Mouse (Mus musculus) urinary bladder, adult 18-20 months (tissue): ENCODE results near the gene Spata13.

Source experiments
- DNase-seq, 2 experiments: peaks; one replicate each; pipeline ENCODE4 v3.0.0; 2022; ENCODE audit warnings: low spot score in 2 of 2, mixed read lengths in 2 of 2

Gene Spata13

DNA sequence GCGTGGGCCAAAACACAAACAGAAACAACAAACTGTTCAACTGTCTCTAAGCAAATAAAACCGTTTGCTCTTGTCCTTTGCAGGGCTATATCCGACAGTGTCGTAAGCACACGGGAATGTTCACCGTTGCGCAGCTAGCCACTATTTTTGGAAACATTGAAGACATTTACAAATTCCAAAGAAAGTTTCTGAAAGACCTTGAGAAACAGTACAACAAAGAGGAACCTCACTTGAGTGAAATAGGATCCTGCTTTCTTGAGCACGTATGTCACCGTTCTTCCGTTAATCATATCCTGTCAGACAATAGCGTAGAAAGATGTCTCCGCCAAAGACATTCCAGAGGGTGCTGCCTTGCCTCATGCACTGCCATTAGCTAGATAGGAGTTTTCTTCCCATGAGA, 116.1 kb downstream of the Spata13 start:
- DNase-seq = no peak

- no peak for DNase-seq
Observed at GRCm38 (mm10) chr14:60751581-60751980, 117.8 kb downstream of the Spata13 start.

- DNase-seq = no peak
Observed at GRCm38 (mm10) chr14:60752892-60753800, 119.3 kb downstream of the Spata13 start.

DNA sequence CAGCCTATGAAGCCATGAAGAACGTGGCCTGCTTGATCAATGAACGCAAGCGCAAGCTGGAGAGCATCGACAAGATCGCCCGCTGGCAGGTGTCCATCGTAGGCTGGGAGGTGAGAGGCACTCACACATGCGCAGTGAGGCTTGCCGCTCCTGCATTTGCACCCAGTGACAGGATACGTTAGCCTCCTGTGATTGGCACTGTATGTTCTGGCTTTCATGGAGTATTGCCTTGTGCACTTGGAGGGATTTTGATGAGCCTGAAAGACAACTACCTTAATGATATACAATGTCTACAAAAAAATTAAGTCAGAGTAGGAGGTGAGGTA, 120.0 kb downstream of the Spata13 start:
- DNase-seq = no peak

- DNase-seq = no peak
Observed at GRCm38 (mm10) chr14:60754656-60755055, 120.9 kb downstream of the Spata13 start.

DNA sequence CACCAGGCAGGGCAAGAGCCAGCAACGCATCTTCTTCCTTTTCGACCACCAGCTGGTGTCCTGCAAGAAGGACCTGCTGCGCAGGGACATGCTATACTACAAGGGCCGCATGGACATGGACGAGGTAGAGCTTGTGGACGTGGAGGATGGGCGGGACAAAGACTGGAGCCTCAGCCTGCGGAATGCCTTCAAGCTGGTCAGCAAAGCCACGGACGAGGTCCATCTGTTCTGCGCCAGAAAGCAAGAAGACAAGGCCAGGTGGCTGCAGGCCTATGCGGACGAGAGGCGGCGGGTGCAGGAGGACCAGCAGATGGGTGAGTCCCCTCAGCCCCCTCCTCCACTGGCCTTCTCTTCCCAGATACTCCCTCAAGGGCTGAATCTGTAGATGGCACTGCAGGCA, 122.5 kb downstream of the Spata13 start:
- DNase-seq = no peak

DNA sequence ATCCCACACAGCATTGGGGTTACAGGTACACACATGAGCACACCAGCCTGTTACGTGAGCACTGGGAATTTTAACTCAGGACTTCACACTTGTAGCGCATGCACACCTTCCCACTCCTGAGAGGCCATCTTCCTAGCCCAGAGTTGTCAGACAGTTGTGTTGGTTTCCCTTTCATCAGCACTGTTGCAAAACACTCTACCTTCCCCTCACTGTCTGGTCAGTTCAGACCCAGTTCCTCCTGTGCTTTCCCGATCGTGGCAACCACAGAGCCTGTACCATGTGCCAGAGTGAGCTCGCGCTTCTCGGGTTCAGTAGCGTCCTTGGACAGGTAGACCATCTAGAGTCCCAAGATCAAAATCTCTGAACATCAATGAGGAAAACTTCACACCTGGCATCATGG, 123.5 kb downstream of the Spata13 start:
- no peak for DNase-seq

DNA sequence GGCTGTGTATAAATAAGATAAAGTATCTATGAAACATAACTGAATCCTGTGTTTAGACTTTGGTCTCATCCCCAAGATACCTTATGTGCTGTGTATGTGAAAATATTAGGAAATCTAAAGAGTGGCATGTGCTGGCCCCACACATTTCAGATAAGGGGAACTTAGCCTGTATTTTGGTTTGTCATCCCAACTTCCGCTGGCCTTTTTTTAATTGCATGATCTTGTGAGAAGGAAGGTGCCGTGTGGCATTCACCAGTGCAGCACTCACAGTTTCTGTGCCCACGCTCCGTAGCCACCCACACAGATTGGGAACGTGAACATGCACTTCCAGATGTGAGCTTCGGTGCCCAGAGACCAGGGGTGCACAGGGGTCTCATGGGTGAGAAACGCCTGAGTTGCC, 123.9 kb downstream of the Spata13 start:
- DNase-seq = no peak

DNA sequence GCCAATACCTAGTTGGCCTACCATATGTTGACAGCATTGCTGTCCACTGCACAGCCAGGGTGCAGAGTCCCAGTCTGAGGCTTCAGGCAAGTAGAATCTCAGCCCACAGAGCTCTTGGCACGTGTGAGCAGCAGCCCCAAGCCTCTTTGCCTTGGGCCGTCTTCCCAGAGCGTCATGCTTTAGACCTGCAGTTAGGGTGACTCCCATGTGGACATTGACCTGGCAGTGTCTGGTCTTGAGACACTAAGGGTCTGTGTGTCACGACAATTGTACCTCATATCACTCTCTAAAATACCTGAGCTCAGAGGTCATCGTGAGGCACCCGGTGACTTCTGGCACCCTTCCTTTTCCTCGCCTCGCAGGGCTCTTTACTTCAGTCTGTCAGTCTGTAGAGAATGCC, 125.3 kb downstream of the Spata13 start:
- no peak for DNase-seq

DNA sequence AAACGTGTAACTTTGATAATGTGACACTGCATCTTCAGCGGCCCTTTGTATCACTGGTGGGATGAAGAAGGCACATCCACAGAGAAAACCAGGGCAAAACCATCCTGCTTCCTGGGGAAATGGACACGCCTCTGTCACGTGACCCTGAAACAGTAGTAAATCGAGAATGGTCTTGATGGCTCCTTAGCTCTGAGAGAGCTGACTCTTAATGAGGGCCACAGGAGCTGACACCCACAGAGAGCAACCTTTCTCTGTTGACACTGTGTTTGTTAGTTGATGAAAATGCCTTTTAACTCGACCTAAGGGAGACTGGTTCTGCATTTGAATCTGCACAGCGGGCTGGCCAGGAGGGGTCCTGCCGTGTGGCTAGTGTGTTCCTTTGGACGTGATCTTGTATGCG, 128.0 kb downstream of the Spata13 start:
- DNase-seq = no peak

DNA sequence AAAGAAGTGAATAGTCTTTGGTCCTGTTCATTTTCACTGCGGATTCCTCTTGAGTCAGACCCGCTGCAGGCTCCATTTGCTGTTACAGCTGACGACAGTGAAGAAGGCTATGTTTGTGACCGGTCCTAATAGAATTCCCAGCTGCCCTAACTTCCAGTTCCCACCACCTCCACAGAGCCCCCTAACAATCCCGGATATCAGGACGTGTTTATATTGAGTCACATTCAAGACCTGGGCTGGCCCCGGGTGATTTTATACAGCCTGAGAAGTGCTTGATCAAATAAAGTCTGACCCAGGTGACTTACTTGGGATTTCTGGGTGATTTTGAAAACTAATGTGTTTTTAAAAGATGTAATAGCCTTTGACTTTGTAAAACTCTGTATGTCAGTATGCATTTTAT, 129.0 kb downstream of the Spata13 start:
- no peak for DNase-seq

GRCm38 (mm10) chr14:60763746-60764145, 129.9 kb downstream of the Spata13 start:
- DNase-seq = no peak

DNA sequence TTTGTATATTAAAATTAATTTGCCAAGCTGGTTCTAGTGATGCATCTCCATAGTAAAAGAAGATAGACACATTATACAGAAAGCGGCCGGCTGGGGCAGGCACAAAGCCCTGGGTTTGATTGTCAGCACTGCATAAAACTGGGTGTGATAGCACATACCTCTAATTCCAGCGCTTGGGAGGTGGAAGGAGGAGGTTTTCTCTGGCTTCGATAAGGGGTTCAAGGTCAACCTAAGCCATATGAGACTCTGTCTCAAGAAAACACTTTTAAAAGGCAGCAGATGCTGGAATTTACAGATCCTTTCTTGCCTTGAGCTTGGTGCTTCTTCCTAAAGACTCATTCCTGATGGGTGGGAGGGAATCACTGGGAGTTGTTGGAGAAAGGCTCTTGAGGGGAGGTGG, 130.7 kb downstream of the Spata13 start:
- DNase-seq = no peak

GRCm38 (mm10) chr14:60765025-60765424, 131.2 kb downstream of the Spata13 start:
- DNase-seq = no peak

DNA sequence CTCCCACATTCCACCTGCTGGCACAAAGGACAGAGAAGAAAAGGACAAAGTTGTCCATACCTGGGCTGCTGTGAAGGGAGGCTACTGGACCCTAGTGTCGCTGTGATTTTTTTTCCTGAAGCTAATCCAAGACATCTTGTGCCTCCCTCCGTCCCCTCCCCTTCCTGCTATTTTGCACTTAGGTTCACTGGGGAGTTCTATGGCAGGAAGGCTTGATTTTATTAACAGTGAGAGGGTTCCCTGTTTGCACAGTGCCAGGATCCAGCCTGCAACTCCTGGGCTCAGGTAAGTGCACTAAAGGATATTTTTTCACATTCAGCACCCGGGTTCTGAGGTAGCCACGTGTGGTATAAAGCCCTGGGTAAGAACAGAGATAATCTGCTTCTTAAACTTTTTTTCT, 134.1 kb downstream of the Spata13 start, which contains the start of gene C1qtnf9:
Gene C1qtnf9 (plus strand): TSS at position 251 of the 400 bp plus-strand sequence.
- DNase-seq = no peak

GRCm38 (mm10) chr14:60769340-60769739, 135.5 kb downstream of the Spata13 start:
- DNase-seq = no peak

GRCm38 (mm10) chr14:60770594-60770993, 136.8 kb downstream of the Spata13 start:
- DNase-seq = no peak

DNA sequence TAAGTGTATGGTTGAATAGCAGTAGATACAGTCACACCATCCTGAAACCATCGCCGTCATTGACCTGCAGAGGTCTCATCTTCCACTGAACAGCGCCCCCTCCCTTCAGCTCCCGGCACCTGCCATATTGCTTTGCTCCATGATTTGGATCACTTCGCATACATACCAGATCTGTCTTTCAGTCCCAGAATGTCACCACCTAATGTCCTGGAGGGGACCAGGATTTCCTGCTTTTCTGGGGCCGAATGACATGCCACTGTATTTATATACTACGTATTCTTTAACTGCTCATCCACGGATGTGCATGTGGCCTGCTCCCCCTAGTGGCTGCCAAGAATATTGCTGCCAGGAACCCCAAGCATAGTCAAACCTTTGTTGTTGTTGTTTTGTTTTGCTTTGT, 137.3 kb downstream of the Spata13 start:
- peak in 1 of 2 experiments; percentile 64 for DNase-seq

GRCm38 (mm10) chr14:60773476-60773875, 139.7 kb downstream of the Spata13 start:
- no peak for DNase-seq

DNA sequence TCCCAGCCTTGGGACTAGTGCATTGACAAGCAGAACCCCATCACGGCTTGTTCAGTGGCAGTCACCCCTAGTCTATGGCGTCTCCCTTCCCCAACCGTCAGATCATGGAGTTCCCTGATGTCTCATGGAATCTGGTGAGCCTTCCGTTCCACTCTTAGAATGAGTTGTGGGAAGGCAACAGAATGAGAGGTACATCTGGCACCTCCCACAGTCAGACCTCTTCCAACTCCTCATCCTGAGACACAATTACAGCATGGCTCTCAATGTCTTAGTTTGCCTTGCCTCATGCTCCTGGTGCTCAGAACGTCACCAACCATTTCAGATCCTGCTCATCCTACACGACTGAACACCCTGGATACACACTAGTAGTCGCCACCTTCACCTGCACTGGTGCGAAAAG, 142.7 kb downstream of the Spata13 start:
- DNase-seq = no peak

GRCm38 (mm10) chr14:60777485-60777919, 143.7 kb downstream of the Spata13 start:
- DNase-seq = no peak

DNA sequence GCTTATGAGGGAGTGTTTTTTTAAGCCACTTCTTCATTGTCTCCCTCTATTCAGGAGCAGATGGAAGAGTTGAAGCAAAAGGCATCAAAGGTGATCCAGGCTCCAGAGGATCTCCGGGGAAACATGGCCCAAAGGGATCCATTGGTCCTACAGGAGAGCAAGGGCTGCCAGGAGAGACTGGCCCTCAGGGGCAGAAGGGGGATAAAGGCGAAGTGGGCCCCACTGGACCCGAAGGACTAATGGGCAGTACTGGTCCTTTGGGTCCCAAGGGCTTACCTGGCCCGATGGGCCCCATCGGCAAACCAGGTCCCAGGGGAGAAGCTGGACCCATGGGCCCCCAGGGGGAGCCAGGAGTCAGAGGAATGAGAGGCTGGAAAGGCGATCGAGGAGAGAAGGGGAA, 145.4 kb downstream of the Spata13 start:
- no peak for DNase-seq

DNA sequence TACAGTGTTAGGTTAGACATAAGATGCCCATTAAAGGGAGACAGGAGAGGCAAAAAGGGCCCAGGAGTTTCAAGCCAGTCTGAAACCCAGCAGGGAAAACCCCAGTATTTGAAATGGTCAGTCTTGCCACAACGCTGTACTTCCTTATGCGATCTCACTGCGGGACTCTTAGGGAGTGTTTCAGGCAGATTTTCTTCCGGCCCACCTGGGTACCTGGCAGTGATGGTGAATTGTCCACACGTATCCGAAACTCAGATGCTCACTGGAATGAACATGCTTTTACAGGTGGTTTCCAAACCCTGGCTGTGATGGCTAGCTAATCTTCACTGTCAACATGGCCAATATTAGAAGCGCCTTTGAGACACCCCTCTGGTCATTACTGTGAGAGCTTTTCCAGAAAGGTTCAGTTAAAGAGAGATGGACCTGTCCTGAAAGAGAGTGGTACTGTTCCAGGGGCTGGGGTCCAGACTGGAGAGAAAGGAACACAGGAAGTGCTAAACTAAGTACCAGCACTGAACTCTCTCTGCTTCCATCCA, 148.4 kb downstream of the Spata13 start:
- no peak for DNase-seq
